Mouse (Mus musculus) heart, embryonic 14.5 days (tissue): Measurements from ENCODE around the gene L3mbtl1. TPM values are rescaled to one million over a fixed set of nuclear protein-coding genes. Genes with fewer than 3 reads are reported as not detected.
A peak's percentile ranks its signal among the peaks of the same experiment; 100 is the strongest.

Experiments used
- ATAC-seq: fragments of 200-750 bp; cut with Nextera tagmentation; 2 replicates; pipeline ENCODE4 v1.8.0; 2017; ENCODE audit warnings: low read depth, moderate TSS enrichment; ENCODE audit not compliant: insufficient number of reproducible peaks, insufficient read depth, low FRiP score
- H3K27ac ChIP-seq, 2 experiments: fragments of 200-500 bp in 1 of 2; fragments of 300-500 bp in 1 of 2; sonication (generic) in 1 of 2; replicated peaks in 1 of 2; 2 replicates each; pipeline ENCODE4 v1.5.1; 2012 to 2014; ENCODE audit warnings: low read depth in 2 of 2, low read length in 2 of 2, control low read depth in 1 of 2, mild to moderate bottlenecking in 1 of 2, mixed read lengths in 1 of 2; ENCODE audit not compliant: control insufficient read depth in 1 of 2, insufficient read depth in 1 of 2
- H3K27me3 ChIP-seq: fragments of 300-500 bp; sonication (generic); 2 replicates; pipeline ENCODE4 v1.6.1; 2014; ENCODE audit warnings: mild to moderate bottlenecking, low read length, control low read depth; ENCODE audit not compliant: control insufficient read depth, insufficient read depth
- H3K36me3 ChIP-seq: fragments of 300-500 bp; sonication (generic); 2 replicates; pipeline ENCODE4 v1.6.1; 2014; ENCODE audit warnings: mild to moderate bottlenecking, control low read depth, low read length, mixed read lengths; ENCODE audit not compliant: control insufficient read depth, insufficient read depth
- H3K4me1 ChIP-seq, 2 experiments: fragments of 200-500 bp in 1 of 2; fragments of 300-500 bp in 1 of 2; sonication (generic) in 1 of 2; 2 replicates each; pipeline ENCODE4 v1.6.1; 2012 to 2014; ENCODE audit warnings: low read length in 2 of 2, control low read depth in 1 of 2, mixed read lengths in 1 of 2; ENCODE audit not compliant: control insufficient read depth in 2 of 2, insufficient read depth in 2 of 2
- H3K4me2 ChIP-seq: fragments of 300-500 bp; sonication (generic); 2 replicates; pipeline ENCODE4 v1.6.1; 2014; ENCODE audit warnings: mild to moderate bottlenecking, low read length
- H3K4me3 ChIP-seq, 2 experiments: fragments of 200-500 bp in 1 of 2; fragments of 300-500 bp in 1 of 2; sonication (generic) in 1 of 2; 2 replicates each; pipeline ENCODE4 v1.5.1; 2012 to 2014; ENCODE audit warnings: low read length in 2 of 2, mild to moderate bottlenecking in 2 of 2, control low read depth in 1 of 2, low read depth in 1 of 2, moderate library complexity in 1 of 2; ENCODE audit not compliant: control insufficient read depth in 1 of 2, insufficient read depth in 1 of 2
- H3K9ac ChIP-seq: fragments of 300-500 bp; sonication (generic); 2 replicates; pipeline ENCODE4 v1.6.1; 2014; ENCODE audit warnings: mild to moderate bottlenecking, low read length
- H3K9me3 ChIP-seq: fragments of 300-500 bp; sonication (generic); 2 replicates; pipeline ENCODE4 v1.6.1; 2016; ENCODE audit warnings: low read length, control low read depth; ENCODE audit not compliant: control insufficient read depth
- WGBS: fragments of 180-500 bp; shearing (Covaris S2); extraction: QIAGEN DNeasy Blood & Tissue Kit; methylation state at CpG from one replicate; pipeline ENCODE4 v1.1.7; 2014; 5-methylcytosine and 5-hydroxymethylcytosine counted together
- polyA plus RNA-seq: library from polyadenylated mRNA; unstranded; fragments of >200 nt; fragmentation: Nextera tagmentation; extraction: Ambion mirVana; gene quantifications from 2 replicates; pipeline ENCODE4 v1.2.1, GENCODE M21; 2014

L3mbtl1 gene
- polyA plus RNA-seq, 1 experiment from 2014 or later = 0.24 TPM

- H3K9me3 ChIP-seq = no peaks in the 10 kb centered on the region
- H3K27me3 ChIP-seq = no peaks in the 10 kb centered on the region
- no peak overlapping the region for H3K9ac ChIP-seq
- no peak for ATAC-seq
- no peak overlapping the region for H3K4me3 ChIP-seq
- no peak overlapping the region for H3K4me2 ChIP-seq
- H3K4me1 ChIP-seq = no peaks in the 10 kb centered on the region
- 3% methylated on average over 5 of the region's 5 CpGs for WGBS
- no peaks in the 10 kb centered on the region for H3K36me3 ChIP-seq
- H3K27ac ChIP-seq = no peak overlapping the region
These were observed 25.1 kb downstream of the L3mbtl1 start for GRCm38 (mm10) chr2:162968357-162968756.

DNA sequence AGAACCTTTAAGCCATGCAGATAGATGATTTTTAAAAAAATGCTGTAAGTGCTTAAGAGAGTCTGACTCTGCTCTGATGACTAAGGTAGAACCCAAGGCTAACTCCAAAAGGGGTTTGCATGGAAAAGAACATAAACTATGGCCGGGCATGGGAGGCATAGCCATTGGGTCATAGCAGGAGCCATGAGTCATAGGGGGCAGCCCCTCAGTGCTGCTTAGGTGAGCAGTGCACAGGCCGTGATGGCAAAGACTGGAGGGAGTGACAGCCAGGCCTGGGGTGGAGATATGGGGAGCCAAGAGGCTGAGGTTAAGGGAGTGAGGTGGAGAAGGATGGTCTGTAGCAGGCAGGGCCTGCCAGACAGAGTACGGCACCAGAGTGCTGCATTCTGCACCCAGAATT is 25.8 kb downstream of the L3mbtl1 start:
- H3K4me1 ChIP-seq = no peaks in the 10 kb centered on the region
- no peaks in the 10 kb centered on the region for H3K36me3 ChIP-seq
- H3K27ac ChIP-seq = no peak overlapping the region
- H3K27me3 ChIP-seq = no peaks in the 10 kb centered on the region
- 65% methylated on average over 3 of the region's 3 CpGs for WGBS
- no peak overlapping the region for H3K4me2 ChIP-seq
- no peak overlapping the region for H3K4me3 ChIP-seq
- H3K9ac ChIP-seq = no peak overlapping the region
- H3K9me3 ChIP-seq = no peaks in the 10 kb centered on the region
- no peak for ATAC-seq

GRCm38 (mm10) chr2:162970896-162971295 is 27.6 kb downstream of the L3mbtl1 start:
- 73% methylated on average over 6 of the region's 6 CpGs for WGBS

DNA sequence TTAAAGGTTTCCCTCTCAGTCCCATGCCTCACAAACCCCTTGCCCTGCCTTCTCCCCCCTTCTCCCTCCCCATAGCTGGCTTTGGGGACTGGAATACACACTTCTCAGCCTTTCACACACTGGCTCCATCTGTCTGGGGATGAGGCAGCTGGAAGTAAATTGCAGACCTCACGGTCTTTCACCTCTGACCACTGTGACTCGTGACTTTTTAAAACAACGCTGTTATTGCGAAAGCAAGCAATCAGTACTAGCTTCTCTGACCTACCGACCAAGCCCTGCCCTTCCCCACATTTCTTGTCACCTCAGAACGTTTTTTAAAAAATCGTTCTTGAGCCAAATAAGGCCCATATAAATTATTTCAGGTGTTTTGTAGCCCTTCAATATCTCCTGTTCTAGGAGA is 29.5 kb downstream of the L3mbtl1 start:
- Histone ChIP-seq H3K4me2 (no peak overlapping the region), H3K9me3 (no peaks in the 10 kb centered on the region), H3K4me3 (no peak overlapping the region), H3K9ac (no peak overlapping the region), H3K27ac (no peak overlapping the region), H3K36me3 (no peaks in the 10 kb centered on the region), H3K4me1 (peaks cover 6 to 7% of the 10 kb centered on the region in 2 experiments; a peak in 3 of 4 replicates), H3K27me3 (no peaks in the 10 kb centered on the region)
- WGBS = 64% methylated on average over 7 of the region's 7 CpGs
- no peak for ATAC-seq

More at GRCm38 (mm10) chr2:162970896-162971295, 27.6 kb downstream of the L3mbtl1 start:
- no peaks in the 10 kb centered on the region for H3K9me3 ChIP-seq
- H3K27me3 ChIP-seq = no peaks in the 10 kb centered on the region
- H3K4me1 ChIP-seq = peaks cover 6 to 7% of the 10 kb centered on the region in 2 experiments; a peak in 3 of 4 replicates
- no peak overlapping the region for H3K4me2 ChIP-seq
- no peaks in the 10 kb centered on the region for H3K36me3 ChIP-seq
- H3K4me3 ChIP-seq = no peak overlapping the region
- no peak for ATAC-seq
- no peak overlapping the region for H3K9ac ChIP-seq
- H3K27ac ChIP-seq = no peak overlapping the region

DNA sequence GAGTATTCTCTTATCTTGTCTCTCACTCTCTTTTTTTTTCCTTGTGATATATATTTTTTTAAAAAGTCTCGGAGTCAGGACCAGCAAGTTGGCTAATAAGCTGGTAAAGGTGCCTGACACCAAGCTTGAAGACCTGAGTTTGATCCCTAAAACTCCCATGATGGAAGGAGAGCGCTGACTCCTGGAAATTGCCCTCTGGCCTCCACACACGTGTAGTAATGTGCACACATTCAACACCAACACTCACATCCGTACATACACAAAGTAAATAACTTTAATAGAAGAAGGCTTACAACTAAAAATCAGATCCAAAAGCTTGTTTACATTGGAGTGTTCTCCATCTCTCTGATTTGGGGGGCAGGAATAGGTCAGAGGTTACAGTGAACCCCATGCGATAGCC is 29.9 kb downstream of the L3mbtl1 start:
- Histone ChIP-seq H3K9me3 (no peaks in the 10 kb centered on the region), H3K4me1 (peaks cover 6 to 7% of the 10 kb centered on the region in 2 experiments; a peak in 3 of 4 replicates), H3K36me3 (no peaks in the 10 kb centered on the region), H3K27me3 (no peaks in the 10 kb centered on the region), H3K9ac (no peak overlapping the region), H3K27ac (no peak overlapping the region), H3K4me3 (no peak overlapping the region), H3K4me2 (no peak overlapping the region)
- no peak for ATAC-seq
- 80% methylated on average over 5 of the region's 5 CpGs for WGBS

DNA sequence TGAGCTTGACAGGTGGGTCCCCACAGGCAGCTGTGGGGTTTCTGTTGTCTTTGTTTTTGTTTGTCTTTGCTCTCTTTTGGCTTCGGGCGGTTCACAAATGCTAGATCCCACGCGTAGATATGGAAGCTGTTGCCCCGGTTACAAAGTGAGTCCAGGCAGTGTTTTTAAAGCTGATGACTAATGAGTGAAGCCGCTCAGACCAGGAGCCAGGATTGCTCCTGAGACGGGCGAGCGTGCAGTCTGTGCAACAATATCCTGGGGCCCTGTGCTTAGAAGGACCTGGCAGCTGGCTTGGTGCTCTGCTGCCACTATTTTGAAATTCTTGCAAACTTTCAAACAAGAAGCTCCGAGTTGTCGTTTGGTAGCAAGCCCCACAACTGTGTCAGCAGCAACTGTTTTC is 30.4 kb downstream of the L3mbtl1 start:
- 34% methylated on average over 11 of the region's 11 CpGs for WGBS
- H3K36me3 ChIP-seq = no peaks in the 10 kb centered on the region
- peaks cover 6 to 7% of the 10 kb centered on the region in 2 experiments; a peak in 3 of 4 replicates for H3K4me1 ChIP-seq
- no peak overlapping the region for H3K4me2 ChIP-seq
- no peak overlapping the region for H3K9ac ChIP-seq
- H3K27me3 ChIP-seq = no peaks in the 10 kb centered on the region
- ATAC-seq = no peak
- no peaks in the 10 kb centered on the region for H3K9me3 ChIP-seq
- no peak overlapping the region for H3K27ac ChIP-seq
- H3K4me3 ChIP-seq = no peak overlapping the region

DNA sequence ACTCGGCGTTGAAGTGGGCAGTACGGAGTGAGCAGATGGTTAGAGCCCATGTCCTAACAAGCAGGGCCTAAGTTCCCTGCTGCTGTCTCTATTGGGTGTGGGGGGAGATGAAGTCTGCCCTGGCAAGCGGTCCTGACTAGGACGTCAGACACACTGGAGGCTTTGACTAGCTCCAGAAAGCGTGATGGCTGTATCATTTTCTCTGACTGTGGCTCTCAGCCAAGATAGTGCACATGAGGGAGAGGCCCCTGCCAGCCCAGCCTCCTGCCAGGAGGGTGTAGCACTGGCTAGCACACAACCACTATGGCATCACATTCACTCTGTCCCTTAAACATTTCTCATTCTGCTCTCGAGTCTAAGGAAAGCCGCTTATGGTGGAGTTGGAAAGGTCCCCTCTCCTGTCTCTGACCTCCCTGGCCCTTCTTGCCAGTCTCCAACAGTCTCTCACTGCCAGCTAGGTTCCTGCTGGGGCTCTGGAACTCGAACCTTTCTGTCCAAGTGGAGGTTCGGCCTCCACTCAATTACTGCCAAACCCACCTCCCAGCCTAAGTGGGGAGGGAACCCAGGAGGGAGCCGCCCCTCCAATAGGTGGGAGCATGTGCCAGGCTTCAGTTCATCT is 32.0 kb downstream of the L3mbtl1 start:
- WGBS = 65% methylated on average over 11 of the region's 11 CpGs
- H3K27me3 ChIP-seq = no peaks in the 10 kb centered on the region
- H3K4me2 ChIP-seq = no peak overlapping the region
- no peaks in the 10 kb centered on the region for H3K9me3 ChIP-seq
- H3K9ac ChIP-seq = no peak overlapping the region
- no peak overlapping the region for H3K4me3 ChIP-seq
- no peaks in the 10 kb centered on the region for H3K36me3 ChIP-seq
- H3K27ac ChIP-seq = no peak overlapping the region
- peaks cover 6 to 7% of the 10 kb centered on the region in 2 experiments; a peak in 3 of 4 replicates for H3K4me1 ChIP-seq
- peak; percentile 54 for ATAC-seq

- Histone ChIP-seq H3K27ac (no peak overlapping the region), H3K9me3 (no peaks in the 10 kb centered on the region), H3K4me2 (no peak overlapping the region), H3K9ac (no peak overlapping the region), H3K27me3 (no peaks in the 10 kb centered on the region), H3K36me3 (no peaks in the 10 kb centered on the region), H3K4me1 (peaks cover 6 to 7% of the 10 kb centered on the region in 2 experiments; a peak in 3 of 4 replicates), H3K4me3 (no peak overlapping the region)
- WGBS = 65% methylated on average over 4 of the region's 4 CpGs
- no peak for ATAC-seq
These were observed 32.7 kb downstream of the L3mbtl1 start for GRCm38 (mm10) chr2:162976001-162976400.
